Mouse (Mus musculus): ENCODE measurements around the gene Wif1. TPM values are rescaled to one million over a fixed set of nuclear protein-coding genes. Genes with fewer than 3 reads are reported as not detected.

The Wif1 gene
- polyA plus RNA-seq (2017; shearing (Covaris generic)), result not detected

DNA sequence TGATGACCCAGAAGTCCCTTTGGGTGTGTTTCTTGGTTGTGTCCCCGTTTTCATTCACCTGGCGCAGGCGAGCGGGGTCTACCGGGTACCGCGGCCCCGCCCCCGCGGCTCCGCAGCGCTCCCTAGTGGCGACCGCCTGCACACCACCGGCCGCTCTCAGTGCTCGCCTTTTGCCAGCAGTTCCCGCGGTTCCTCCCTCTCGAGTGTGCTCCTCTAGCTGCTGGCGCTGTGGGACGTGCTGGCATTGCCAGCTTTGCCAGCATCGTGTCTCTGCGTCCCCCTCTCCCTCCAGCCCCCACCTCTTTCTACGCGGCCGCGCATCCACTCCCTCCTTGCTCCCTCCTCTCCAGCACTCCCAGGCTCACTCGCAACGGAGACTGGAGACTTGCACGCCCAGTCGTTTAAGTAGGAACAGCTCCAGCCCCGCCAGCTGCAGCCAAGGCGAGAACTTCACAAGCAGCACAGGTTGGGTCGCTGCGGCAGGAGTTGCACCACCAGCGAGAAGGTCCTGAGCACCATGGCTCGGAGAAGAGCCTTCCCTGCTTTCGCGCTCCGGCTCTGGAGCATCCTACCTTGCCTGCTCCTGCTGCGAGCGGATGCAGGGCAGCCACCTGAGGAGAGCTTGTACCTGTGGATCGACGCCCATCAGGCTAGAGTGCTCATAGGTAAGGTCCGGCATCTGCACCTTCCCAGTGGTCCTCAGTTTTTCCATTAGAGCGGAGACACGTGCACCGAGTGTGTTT, at the start of gene Wif1:
TSS of gene Wif1 (plus strand) at position 135 of the 743 bp plus-strand sequence.

Other genes with a start within 250 kb of the Wif1 start
- 0.83 TPM for gene Msrb3, start 134.9 kb upstream of the Wif1 start, polyA plus RNA-seq (2017; shearing (Covaris generic))
- gene Lemd3, start 54.6 kb upstream of the Wif1 start, polyA plus RNA-seq (2017; shearing (Covaris generic)), result 23.2 TPM